Mouse (Mus musculus) thymus, adult 2 months (tissue): ENCODE results near the gene Ddit4.

Source experiments
- CTCF ChIP-seq: fragments of 200-500 bp; IDR thresholded peaks from 2 replicates; pipeline ENCODE4 v1.5.1; 2012; ENCODE audit warnings: mild to moderate bottlenecking, control low read depth, low read length, moderate library complexity, borderline replicate concordance; ENCODE audit not compliant: control insufficient read depth, poor library complexity, insufficient read depth; ENCODE audit errors: extremely low read depth
- POLR2A ChIP-seq: fragments of 200-500 bp; IDR thresholded peaks from 2 replicates; pipeline ENCODE4 v1.6.1; 2012; ENCODE audit warnings: mild to moderate bottlenecking, low read length, control low read depth, moderate library complexity; ENCODE audit not compliant: control insufficient read depth, poor library complexity, insufficient read depth; ENCODE audit errors: extremely low read depth

GRCm38 (mm10) chr10:59990393-59990792 is 38.8 kb upstream of the Ddit4 start:
- no peak for TF ChIP-seq CTCF
- no peak for TF ChIP-seq POLR2A
